Mouse (Mus musculus) heart, embryonic 10.5 days (tissue): Measurements from ENCODE around the gene Mrps36. TPM values are rescaled to one million over a fixed set of nuclear protein-coding genes. Genes with fewer than 3 reads are reported as not detected.
A peak's percentile ranks its signal among the peaks of the same experiment; 100 is the strongest.
"Not testable (repeated sequence)": the region's sequence is repeated elsewhere in the genome, so short reads cannot be mapped to it uniquely, and the experiment has no call there.

Experiments used
- DNase-seq: peaks from one replicate; pipeline ENCODE4 v3.0.0-alpha.2; 2017; ENCODE audit warnings: low spot score
- H3K27ac ChIP-seq: fragments of 300-500 bp; sonication (generic); 2 replicates; pipeline ENCODE4 v1.5.1; 2016; ENCODE audit warnings: mild to moderate bottlenecking
- H3K27me3 ChIP-seq: fragments of 300-500 bp; sonication (generic); 2 replicates; pipeline ENCODE4 v1.6.1; 2016; ENCODE audit warnings: mild to moderate bottlenecking; ENCODE audit not compliant: poor library complexity, insufficient read depth, severe bottlenecking
- H3K36me3 ChIP-seq: fragments of 300-500 bp; sonication (generic); 2 replicates; pipeline ENCODE4 v1.6.1; 2016; ENCODE audit warnings: mild to moderate bottlenecking, moderate library complexity
- H3K4me1 ChIP-seq: fragments of 300-500 bp; sonication (generic); 2 replicates; pipeline ENCODE4 v1.6.1; 2016; ENCODE audit warnings: mild to moderate bottlenecking
- H3K4me3 ChIP-seq: fragments of 300-500 bp; sonication (generic); 2 replicates; pipeline ENCODE4 v1.5.1; 2016; ENCODE audit warnings: mild to moderate bottlenecking, moderate library complexity
- H3K9me3 ChIP-seq: fragments of 300-500 bp; sonication (generic); 2 replicates; pipeline ENCODE4 v1.6.1; 2016; ENCODE audit warnings: mild to moderate bottlenecking, moderate library complexity
- WGBS: fragments of 180-500 bp; shearing (Covaris S2); methylation state at CpG from one replicate; pipeline ENCODE4 v1.1.7; 2016; 5-methylcytosine and 5-hydroxymethylcytosine counted together
- polyA plus RNA-seq: library from polyadenylated mRNA; unstranded; fragments of >200 nt; fragmentation: Nextera tagmentation; extraction: Ambion mirVana; gene quantifications from 2 replicates; pipeline ENCODE4 v1.2.1, GENCODE M21; 2016

Mrps36 gene
- polyA plus RNA-seq = 202 and 238 TPM in 2 replicates

DNA sequence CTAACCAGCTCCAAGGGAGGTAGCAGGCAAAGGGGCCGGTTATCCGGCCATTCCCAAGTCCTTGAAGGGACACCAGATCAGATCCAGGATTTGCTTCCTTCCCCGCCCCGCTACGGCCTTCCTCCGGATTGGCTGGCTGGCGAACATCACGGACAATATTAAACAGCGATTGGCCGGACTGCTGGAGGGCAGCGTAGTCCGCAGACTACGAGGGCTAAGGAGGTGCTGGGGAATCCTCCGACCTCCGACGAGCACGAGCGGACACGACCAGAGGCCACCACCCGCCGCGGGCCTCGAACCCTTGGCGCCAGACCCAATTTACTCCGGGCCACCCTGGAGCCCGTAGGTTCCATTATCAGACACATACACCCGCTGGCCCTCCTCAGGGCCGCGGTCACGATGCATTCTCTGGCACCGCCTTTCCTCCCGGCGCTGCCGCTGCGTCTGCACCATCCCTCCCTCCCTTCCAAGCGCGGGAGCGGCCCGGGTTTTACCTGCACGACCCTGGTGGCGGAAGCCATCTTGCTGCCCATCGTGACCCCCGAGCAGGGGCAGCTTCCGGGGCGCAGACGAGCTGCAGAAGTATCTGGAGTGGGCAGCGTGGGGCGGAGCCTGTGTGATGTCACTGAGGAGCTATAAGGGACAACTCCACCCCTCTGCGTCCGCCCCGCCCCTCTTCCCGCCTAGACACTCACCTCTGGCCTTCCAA, at the start of gene Mrps36:
TSS of gene Mrps36 (minus strand) at position 624 of the 709 bp plus-strand sequence.
- WGBS = under 1% methylated on average over 52 of the region's 52 CpGs
- peak; percentile 98 for DNase-seq
- peaks cover 12% of the 10 kb centered on the region; the same call in 1 of the 2 replicates for H3K36me3 ChIP-seq
- H3K4me1 ChIP-seq = peaks cover 12% of the 10 kb centered on the region
- peak within 1 kb of the TSS; percentile 82 for H3K4me3 ChIP-seq
- H3K27me3 ChIP-seq = no peaks in the 10 kb centered on the region
- H3K27ac ChIP-seq = peak within 1 kb of the TSS; percentile 99
- H3K9me3 ChIP-seq = no peaks in the 10 kb centered on the region

- peaks cover 10% of the 10 kb centered on the region for H3K36me3 ChIP-seq
- no peak overlapping the region for H3K4me3 ChIP-seq
- WGBS = 79% methylated on average over 3 of the region's 3 CpGs
- DNase-seq = peak; percentile 42
- peaks cover 12% of the 10 kb centered on the region for H3K4me1 ChIP-seq
- no peak overlapping the region for H3K27ac ChIP-seq
- H3K9me3 ChIP-seq = no peaks in the 10 kb centered on the region
- no peaks in the 10 kb centered on the region for H3K27me3 ChIP-seq
Observed at GRCm38 (mm10) chr13:100789083-100789482, 44.6 kb upstream of the Mrps36 start.

- WGBS = 95% methylated on average over 13 of the region's 14 CpGs
- H3K27ac ChIP-seq, H3K9me3 ChIP-seq, H3K4me3 ChIP-seq, H3K27me3 ChIP-seq: not testable (repeated sequence)
- Histone ChIP-seq H3K36me3 (peaks cover 20% of the 10 kb centered on the region), H3K4me1 (peaks cover 20% of the 10 kb centered on the region)
- peak; percentile 39 for DNase-seq
Observed at GRCm38 (mm10) chr13:100788057-100788456, 43.6 kb upstream of the Mrps36 start.

DNA sequence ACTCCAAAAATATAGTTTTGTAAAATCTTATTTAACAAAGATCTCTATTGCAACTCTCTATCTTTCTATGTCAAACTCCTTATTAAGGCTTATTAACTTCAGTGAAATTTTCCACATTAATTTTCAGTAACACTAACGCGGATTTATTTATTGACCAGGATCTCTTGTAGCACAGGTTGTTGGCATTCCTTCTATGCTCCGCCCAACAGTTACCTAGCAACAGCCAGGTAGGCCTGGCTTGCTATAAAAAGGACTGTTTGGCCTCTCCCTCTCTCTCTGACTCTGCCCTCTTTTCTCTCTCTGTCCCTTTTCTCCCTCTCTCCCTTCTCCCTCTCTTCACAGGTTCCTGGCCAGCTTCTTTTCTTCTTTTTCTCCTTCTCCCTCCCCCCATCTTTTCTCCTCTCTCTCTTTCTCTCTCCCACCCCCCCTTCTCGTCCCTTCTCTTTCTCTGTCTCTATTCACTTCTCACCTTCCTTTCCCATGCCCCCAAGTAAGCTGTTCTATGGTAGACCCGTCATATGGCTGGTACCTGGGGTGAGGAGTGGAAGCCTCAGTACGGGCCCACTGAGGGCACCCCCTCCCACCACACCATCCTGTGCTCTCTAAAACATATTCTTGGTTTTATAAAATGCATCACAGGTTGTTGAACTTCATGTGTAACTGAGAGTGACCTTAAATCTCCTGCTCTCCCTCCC, 43.0 kb upstream of the Mrps36 start:
- Histone ChIP-seq H3K4me1 (peaks cover 20% of the 10 kb centered on the region), H3K27ac (no peak overlapping the region), H3K4me3 (no peak overlapping the region), H3K9me3 (no peaks in the 10 kb centered on the region), H3K36me3 (peaks cover 26% of the 10 kb centered on the region), H3K27me3 (no peaks in the 10 kb centered on the region)
- 76% methylated on average over 6 of the region's 6 CpGs for WGBS
- DNase-seq = peak; percentile 51

DNA sequence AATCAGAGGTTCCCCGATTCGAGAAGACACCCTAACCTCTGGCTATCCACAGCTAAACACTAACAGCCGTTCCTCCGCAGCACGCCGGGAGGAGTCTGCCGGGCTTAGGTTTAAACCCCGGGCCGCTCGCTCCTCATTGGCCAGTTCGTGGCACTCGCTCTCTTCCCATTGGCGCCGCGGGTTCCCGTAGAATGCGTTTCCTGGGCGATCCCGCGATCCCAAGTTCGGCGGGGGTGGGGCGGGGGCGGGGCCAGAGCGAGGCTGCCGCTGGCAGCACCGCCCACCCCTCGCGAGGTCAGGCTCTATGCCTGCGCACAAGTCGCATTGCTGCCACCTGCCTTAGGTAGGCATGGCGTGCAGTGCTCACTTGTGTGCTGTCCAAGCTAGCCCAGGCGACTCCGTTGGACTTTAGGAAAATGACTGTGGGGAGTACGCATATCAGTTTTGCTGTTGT, 42.0 kb upstream of the Mrps36 start, which contains the start of gene Ccnb1:
TSS of gene Ccnb1 (minus strand) at position 157 of the 454 bp plus-strand sequence.
- Histone ChIP-seq H3K27ac (peak within 1 kb of the TSS; percentile 93), H3K27me3 (no peaks in the 10 kb centered on the region), H3K36me3 (peaks cover 35% of the 10 kb centered on the region), H3K9me3 (no peaks in the 10 kb centered on the region), H3K4me3 (peak within 1 kb of the TSS; percentile 78), H3K4me1 (peaks cover 20% of the 10 kb centered on the region)
- peak; percentile 98 for DNase-seq
- WGBS = under 1% methylated on average over 35 of the region's 35 CpGs

- H3K4me1 ChIP-seq = peaks cover 20% of the 10 kb centered on the region
- no peaks in the 10 kb centered on the region for H3K27me3 ChIP-seq
- H3K27ac ChIP-seq = peak overlapping the region; percentile 93
- peaks cover 40% of the 10 kb centered on the region for H3K36me3 ChIP-seq
- no peaks in the 10 kb centered on the region for H3K9me3 ChIP-seq
- under 1% methylated on average over 30 of the region's 30 CpGs for WGBS
- peak; percentile 77 for DNase-seq
- peak overlapping the region; percentile 78 for H3K4me3 ChIP-seq
Observed at GRCm38 (mm10) chr13:100785806-100786413, 41.5 kb upstream of the Mrps36 start.

DNA sequence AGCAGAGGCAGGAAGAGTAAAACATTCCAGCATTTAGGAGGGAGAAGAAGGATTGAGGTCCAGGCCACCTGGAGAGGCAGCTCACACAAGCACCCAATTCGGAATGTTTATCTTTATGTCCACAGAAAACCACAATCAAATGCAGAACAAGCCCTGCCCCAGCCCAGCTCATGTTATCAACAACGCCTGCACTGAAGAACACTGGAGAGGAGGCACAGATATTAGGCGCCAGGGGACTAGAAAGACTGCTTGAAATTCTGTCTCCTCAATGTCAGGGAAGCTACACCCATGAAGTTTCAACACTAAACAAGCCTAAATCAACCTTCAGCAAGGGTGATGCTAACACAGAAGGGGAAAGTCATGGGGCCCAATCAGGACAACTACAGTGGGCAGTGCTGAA, 33.0 kb upstream of the Mrps36 start:
- Histone ChIP-seq H3K27me3 (no peaks in the 10 kb centered on the region), H3K36me3 (peaks cover 40% of the 10 kb centered on the region), H3K9me3 (no peaks in the 10 kb centered on the region), H3K4me1 (peaks cover 15% of the 10 kb centered on the region), H3K4me3 (no peak overlapping the region), H3K27ac (no peak overlapping the region)
- 61% methylated on average over 3 of the region's 3 CpGs for WGBS
- no peak for DNase-seq

DNA sequence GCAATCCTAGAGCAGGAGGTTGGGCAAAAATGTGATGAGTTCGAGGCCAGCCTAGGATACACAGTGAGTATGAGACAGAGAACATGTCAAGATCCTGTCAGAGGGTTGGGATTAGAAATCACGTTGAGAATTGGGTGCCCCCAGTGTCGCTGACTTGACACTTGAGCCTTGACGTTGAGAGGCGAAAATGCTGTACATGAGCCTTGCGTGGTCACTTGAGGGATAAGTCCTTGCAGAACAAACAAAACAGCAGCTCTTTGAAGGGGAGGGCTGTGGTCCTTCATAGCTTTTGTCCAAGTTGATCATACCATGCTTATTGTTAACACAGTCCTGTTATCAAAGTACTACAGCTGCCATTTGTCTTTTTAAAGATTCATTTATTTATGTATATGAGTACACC, 32.3 kb upstream of the Mrps36 start:
- Histone ChIP-seq H3K4me3 (0 out of 2 replicates have a peak overlapping the region, but pooled peaks have one; percentile 98), H3K27me3 (no peaks in the 10 kb centered on the region), H3K9me3 (no peaks in the 10 kb centered on the region), H3K27ac (no peak overlapping the region), H3K4me1 (peaks cover 15% of the 10 kb centered on the region), H3K36me3 (peaks cover 40% of the 10 kb centered on the region)
- DNase-seq = no peak
- WGBS = 53% methylated on average over 6 of the region's 6 CpGs

DNA sequence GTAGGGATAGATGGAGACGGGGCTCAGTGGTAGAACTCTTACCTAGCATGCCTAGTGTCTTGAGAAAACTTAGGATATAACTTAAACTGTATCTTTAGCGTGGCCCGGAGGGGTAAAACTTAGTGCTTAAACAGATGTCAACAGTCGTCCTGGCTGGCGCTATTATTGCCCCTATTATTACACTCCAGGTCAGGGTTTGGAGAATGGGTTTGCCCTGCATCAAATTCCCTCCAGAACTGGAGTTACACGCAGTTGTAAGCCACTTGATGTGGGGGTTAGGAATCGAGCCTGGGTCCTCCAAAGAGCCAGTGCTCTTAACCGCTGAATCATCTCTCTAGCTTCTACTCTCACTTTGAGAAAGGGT, 31.6 kb upstream of the Mrps36 start:
- no peak for DNase-seq
- peaks cover 15% of the 10 kb centered on the region for H3K4me1 ChIP-seq
- no peaks in the 10 kb centered on the region for H3K9me3 ChIP-seq
- 17% methylated on average over 8 of the region's 8 CpGs for WGBS
- peak overlapping the region; percentile 98 for H3K4me3 ChIP-seq
- peak overlapping the region; percentile 89 for H3K27ac ChIP-seq
- no peaks in the 10 kb centered on the region for H3K27me3 ChIP-seq
- peaks cover 41% of the 10 kb centered on the region for H3K36me3 ChIP-seq

DNA sequence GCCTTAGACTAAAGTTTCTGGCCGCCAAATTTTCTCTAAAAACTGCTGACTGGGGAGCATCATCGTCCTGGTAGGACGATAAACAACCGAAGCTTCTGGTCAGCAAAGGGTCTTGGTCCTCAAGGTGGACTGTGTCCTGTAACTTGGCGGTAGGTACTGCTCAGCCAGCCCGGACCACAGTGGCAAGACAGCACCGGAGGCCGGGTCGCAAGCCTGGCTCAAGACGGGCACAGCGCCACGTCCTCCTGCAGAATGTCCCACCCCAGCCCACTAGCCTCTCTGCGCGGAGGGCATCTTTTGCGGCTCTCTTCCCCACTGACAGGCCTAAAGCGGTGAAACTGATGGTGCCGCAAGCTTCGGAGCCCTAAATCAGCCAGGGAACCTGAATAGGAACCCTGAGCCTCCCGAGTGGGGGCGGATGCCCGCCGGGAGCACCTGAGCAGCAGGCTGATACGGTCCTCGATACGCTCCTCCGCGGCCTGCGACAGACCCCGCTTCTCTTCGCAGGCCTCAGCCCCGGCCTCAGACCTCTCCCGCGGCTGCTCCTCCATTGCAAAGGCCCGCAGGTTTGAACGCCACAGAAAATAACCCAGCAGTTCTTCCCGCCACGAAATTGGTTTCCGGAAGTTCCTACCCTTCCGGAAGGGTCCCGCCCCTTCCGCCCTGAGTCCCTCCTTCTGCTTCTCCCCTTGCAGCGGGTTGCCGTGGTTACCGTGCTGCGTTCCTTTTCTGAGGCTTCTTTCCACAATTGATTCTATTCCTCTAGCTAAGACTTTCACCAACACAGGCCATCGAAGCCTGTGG, 31.0 kb upstream of the Mrps36 start, which contains the start of gene Cenph:
TSS of gene Cenph (minus strand) at position 648 of the 804 bp plus-strand sequence.
- peak within 1 kb of the TSS; percentile 89 for H3K27ac ChIP-seq
- no peaks in the 10 kb centered on the region for H3K9me3 ChIP-seq
- DNase-seq = peak; percentile 96
- under 1% methylated on average over 46 of the region's 46 CpGs for WGBS
- H3K4me1 ChIP-seq = peaks cover 15% of the 10 kb centered on the region
- H3K27me3 ChIP-seq = no peaks in the 10 kb centered on the region
- H3K4me3 ChIP-seq = peak within 1 kb of the TSS; percentile 98
- peaks cover 41% of the 10 kb centered on the region for H3K36me3 ChIP-seq

GRCm38 (mm10) chr13:100774704-100775103, 30.2 kb upstream of the Mrps36 start:
- Histone ChIP-seq H3K27me3 (no peaks in the 10 kb centered on the region), H3K27ac (no peak overlapping the region), H3K9me3 (no peaks in the 10 kb centered on the region), H3K4me3 (peak overlapping the region; percentile 98), H3K36me3 (peaks cover 41% of the 10 kb centered on the region), H3K4me1 (peaks cover 15% of the 10 kb centered on the region)
- DNase-seq = no peak

GRCm38 (mm10) chr13:100755329-100755728, 10.9 kb upstream of the Mrps36 start:
- Histone ChIP-seq H3K9me3 (no peaks in the 10 kb centered on the region; the same call in 1 of the 2 replicates), H3K27me3 (no peaks in the 10 kb centered on the region), H3K4me1 (0 out of 2 replicates have a peak, but pooled peaks cover 4% of the 10 kb centered on the region), H3K4me3 (no peak overlapping the region), H3K36me3 (peaks cover 15% of the 10 kb centered on the region), H3K27ac (no peak overlapping the region)
- DNase-seq = no peak
- 54% methylated on average over 2 of the region's 2 CpGs for WGBS
